Mouse (Mus musculus) bone marrow, adult 2 months (tissue): Measurements from ENCODE around the gene Cd59a.

Source experiments
- CTCF ChIP-seq: fragments of 200-500 bp; IDR thresholded peaks from 2 replicates; pipeline ENCODE4 v1.5.1; 2011; ENCODE audit warnings: low read length, control low read depth; ENCODE audit not compliant: control insufficient read depth, insufficient read depth
- POLR2A ChIP-seq: fragments of 200-500 bp; IDR thresholded peaks from 2 replicates; pipeline ENCODE4 v1.6.1; 2011; ENCODE audit warnings: low read depth, mild to moderate bottlenecking, control low read depth, low read length, borderline replicate concordance; ENCODE audit not compliant: control insufficient read depth

DNA sequence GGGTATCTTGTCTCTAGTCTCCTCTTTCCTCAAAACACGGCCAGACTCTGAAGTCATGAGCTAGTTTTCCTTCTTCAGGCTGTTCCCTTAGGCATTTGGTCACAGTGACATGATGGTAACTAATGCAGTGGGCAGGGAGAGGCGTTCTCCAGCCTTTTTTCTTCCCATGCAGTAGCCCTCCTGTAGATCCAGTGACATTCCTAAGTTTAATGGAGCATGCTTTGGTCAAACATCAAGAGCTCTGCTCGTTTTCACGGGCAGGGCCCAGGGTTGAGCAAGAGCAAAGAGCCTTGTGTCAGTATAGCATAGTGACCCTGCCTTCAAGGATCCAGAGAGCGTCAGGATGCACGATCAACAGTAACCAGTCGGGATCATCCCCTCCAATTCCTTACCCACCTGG lies 67.8 kb downstream of the Cd59a start:
- no peak for TF ChIP-seq CTCF
- no peak for TF ChIP-seq POLR2A
